Mouse (Mus musculus): ENCODE measurements around the gene Fcgrt. TPM values are rescaled to one million over a fixed set of nuclear protein-coding genes. Genes with fewer than 3 reads are reported as not detected.

Gene Fcgrt
- total and polyA plus RNA-seq, 3 experiments = 0.13 to 0.16 TPM; not detected in 1

DNA sequence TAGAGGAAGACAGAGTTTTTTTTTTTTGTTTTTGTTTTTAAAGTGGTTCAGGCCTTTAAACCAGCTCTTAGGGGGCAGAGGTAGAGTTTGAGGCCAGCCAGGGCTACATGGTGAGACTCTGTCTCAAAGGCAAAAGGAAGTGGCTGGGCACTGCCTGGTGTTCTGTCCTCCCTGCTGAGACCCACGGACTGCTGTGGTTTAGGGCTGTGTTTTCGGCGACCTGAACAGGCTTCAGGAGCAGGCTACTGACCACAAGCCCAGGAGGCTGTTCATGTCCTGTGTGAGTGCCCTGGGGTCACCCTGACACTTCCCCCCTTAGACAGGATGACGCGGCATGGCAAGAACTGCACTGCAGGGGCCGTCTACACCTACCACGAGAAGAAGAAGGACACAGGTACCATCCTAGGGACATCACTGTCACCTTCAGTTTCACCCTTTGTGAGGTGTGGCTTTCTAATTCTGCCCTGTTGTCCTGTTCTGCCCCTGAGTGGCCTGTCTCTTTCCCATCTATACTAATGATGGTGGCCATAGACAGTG lies 30.4 kb downstream of the Fcgrt start:
- Histone ChIP-seq H3K79me2 (replicated peaks; ENCODE audit: control insufficient read depth, extremely low read depth, insufficient read depth, poor library complexity, severe bottlenecking) (peaks cover 23% of the 10 kb centered on the region), H3K4me1 (ENCODE audit: control insufficient read depth in 1 of 2, insufficient read depth in 2 of 2) (peaks cover 8 to 17% of the 10 kb centered on the region in 2 experiments; a peak in 3 of 4 replicates), H3K4me2 (ENCODE audit: insufficient read depth, low read depth, poor library complexity, severe bottlenecking) (no peak overlapping the region), H3K27ac (ENCODE audit: insufficient read depth, low read depth) (no peak overlapping the region), H3K4me3 (replicated peaks in 1 of 3; ENCODE audit: low read depth in 2 of 3, low read length in 2 of 3, poor library complexity in 1 of 3) (no peak overlapping the region), H3K9me3 (replicated peaks; ENCODE audit: low read length) (no peaks in the 10 kb centered on the region), H3K27me3 (replicated peaks) (no peaks in the 10 kb centered on the region), H3K9ac (ENCODE audit: insufficient read depth, low read depth) (no peak overlapping the region), H3K36me3 (replicated peaks in 1 of 2; ENCODE audit: control insufficient read depth in 1 of 2, insufficient read depth in 1 of 2, low read length in 1 of 2) (peaks cover 47 to 73% of the 10 kb centered on the region in 2 experiments)
- in situ Hi-C loops (cut with MboI; ENCODE audit: low pct_ligation_motif_present, low pct_unique_long_range_greater_than_20kb, low sequenced_read_pairs) (no loop called here), dilution Hi-C loops (cut with MboI; ENCODE audit: extremely low pct_ligation_motif_present, extremely low pct_unique_long_range_greater_than_20kb, low sequenced_read_pairs) (no loop called here)
- TF ChIP-seq CTCF (conservative IDR thresholded peaks at IDR 0.05 in 1 of 2, IDR thresholded peaks at IDR 0.05 in 1 of 2; ENCODE audit: low read depth in 2 of 2, low read length in 2 of 2) = no peak
- TF ChIP-seq ZC3H11A (IDR thresholded peaks at IDR 0.05; ENCODE audit: low read depth, low read length) = no peak
- no peak for TF ChIP-seq GABPA (IDR thresholded peaks at IDR 0.05; ENCODE audit: insufficient replicate concordance, low read depth, low read length)
- no peak for TF ChIP-seq JUN (IDR thresholded peaks at IDR 0.05; ENCODE audit: insufficient read depth, low read depth, low read length)
- no peak for TF ChIP-seq ZMIZ1 (IDR thresholded peaks at IDR 0.05; ENCODE audit: low read depth, low read length)
- TF ChIP-seq TBP (conservative IDR thresholded peaks at IDR 0.05; ENCODE audit: low read depth, low read length) = no peak
- no peak for TF ChIP-seq POLR2AphosphoS2 (IDR thresholded peaks at IDR 0.05; ENCODE audit: low read depth, low read length)
- TF ChIP-seq NRF1 (IDR thresholded peaks at IDR 0.05; ENCODE audit: low read depth, low read length) = no peak
- TF ChIP-seq POLR2A (IDR thresholded peaks at IDR 0.05; ENCODE audit: low read depth, low read length) = no peak
- TF ChIP-seq USF1 (IDR thresholded peaks at IDR 0.05; ENCODE audit: low read depth, low read length) = no peak
- no peak for TF ChIP-seq NELFE (IDR thresholded peaks at IDR 0.05; ENCODE audit: low read depth, low read length)
- no peak for TF ChIP-seq SMC3 (IDR thresholded peaks at IDR 0.05; ENCODE audit: low read depth, low read length)
- TF ChIP-seq MAX (IDR thresholded peaks at IDR 0.05; ENCODE audit: low read length) = no peak
- TF ChIP-seq UBTF (IDR thresholded peaks at IDR 0.05; ENCODE audit: low read depth, low read length) = no peak
- DNase-seq (ENCODE audit: extremely low read depth) = no peak

DNA sequence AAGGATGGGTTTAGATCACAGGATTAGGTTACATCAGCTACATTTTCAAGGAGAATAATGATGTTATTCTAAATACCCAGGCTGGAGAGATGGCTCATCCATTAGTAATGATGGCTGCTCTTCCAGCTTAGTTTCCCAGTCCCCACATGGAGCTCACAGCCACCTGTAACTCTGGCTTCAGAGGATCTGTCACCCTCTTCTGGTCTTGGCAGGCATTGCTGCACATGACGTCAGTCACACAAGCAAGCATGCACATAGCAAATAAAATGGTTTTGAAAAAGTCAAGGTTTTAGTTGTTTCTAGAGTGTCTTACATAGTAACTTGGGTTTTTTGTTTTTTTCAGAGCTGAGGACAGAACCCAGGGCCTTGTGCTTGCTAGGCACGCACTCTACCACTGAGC lies 31.4 kb downstream of the Fcgrt start:
- Histone ChIP-seq H3K27me3 (replicated peaks) (no peaks in the 10 kb centered on the region), H3K4me1 (ENCODE audit: control insufficient read depth in 1 of 2, insufficient read depth in 2 of 2) (peaks cover 8 to 21% of the 10 kb centered on the region in 2 experiments; a peak in 3 of 4 replicates), H3K4me3 (replicated peaks in 1 of 3; ENCODE audit: low read depth in 2 of 3, low read length in 2 of 3, poor library complexity in 1 of 3) (no peak overlapping the region), H3K79me2 (replicated peaks; ENCODE audit: control insufficient read depth, extremely low read depth, insufficient read depth, poor library complexity, severe bottlenecking) (peaks cover 23% of the 10 kb centered on the region), H3K27ac (ENCODE audit: insufficient read depth, low read depth) (no peak overlapping the region), H3K9ac (ENCODE audit: insufficient read depth, low read depth) (no peak overlapping the region), H3K9me3 (replicated peaks; ENCODE audit: low read length) (no peaks in the 10 kb centered on the region), H3K36me3 (replicated peaks in 1 of 2; ENCODE audit: control insufficient read depth in 1 of 2, insufficient read depth in 1 of 2, low read length in 1 of 2) (peaks cover 40 to 67% of the 10 kb centered on the region in 2 experiments), H3K4me2 (ENCODE audit: insufficient read depth, low read depth, poor library complexity, severe bottlenecking) (no peak overlapping the region)
- dilution Hi-C loops (cut with MboI; ENCODE audit: extremely low pct_ligation_motif_present, extremely low pct_unique_long_range_greater_than_20kb, low sequenced_read_pairs) = no loop called here
- TF ChIP-seq RAD21 (IDR thresholded peaks at IDR 0.05; ENCODE audit: low read depth, low read length) (peak; percentile 30), TBP (conservative IDR thresholded peaks at IDR 0.05; ENCODE audit: low read depth, low read length) (no peak), CTCF (conservative IDR thresholded peaks at IDR 0.05 in 1 of 2, IDR thresholded peaks at IDR 0.05 in 1 of 2; ENCODE audit: low read depth in 2 of 2, low read length in 2 of 2) (peak; percentile 17 to 43; a peak in 2 of 4 replicates), MYC (IDR thresholded peaks at IDR 0.05; ENCODE audit: low read depth, low read length) (0 out of 2 replicates have a peak, but pooled peaks have one; percentile 30)
- peak; percentile 41 for DNase-seq (ENCODE audit: extremely low read depth)
- in situ Hi-C loops (cut with MboI; ENCODE audit: low pct_ligation_motif_present, low pct_unique_long_range_greater_than_20kb, low sequenced_read_pairs) = no loop called here
